Mouse (Mus musculus): Measurements from ENCODE around the gene Moxd1. TPM values are rescaled to one million over a fixed set of nuclear protein-coding genes. Genes with fewer than 3 reads are reported as not detected.
"Not testable (repeated sequence)": the region's sequence is repeated elsewhere in the genome, so short reads cannot be mapped to it uniquely, and the experiment has no call there.

The Moxd1 gene
- total and polyA plus RNA-seq, 2 experiments from 2014 or later, result 1.5 to 3.2 TPM

DNA sequence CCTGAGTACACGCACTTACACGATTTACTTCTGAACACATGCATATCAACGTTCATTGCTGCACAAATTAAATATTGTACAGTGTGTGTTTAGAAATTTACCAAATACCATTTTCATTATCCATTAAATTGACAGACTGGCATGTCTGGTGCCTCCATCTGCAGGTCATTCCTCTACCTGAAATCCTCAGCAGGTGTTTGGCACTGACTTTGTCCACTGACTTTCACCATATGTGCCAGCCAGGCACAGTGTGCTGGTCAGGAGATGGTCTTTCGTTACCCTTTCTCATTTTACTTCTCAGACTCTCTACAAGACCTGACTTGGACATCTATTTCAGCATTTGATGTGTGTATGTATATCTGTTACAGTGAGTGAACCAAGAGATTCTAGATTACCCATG lies 99.7 kb downstream of the Moxd1 start:
- Histone ChIP-seq H3K9ac (replicated peaks; ENCODE audit: low read depth, low read length) (no peak overlapping the region), H3K27ac (ENCODE audit: low read depth) (no peak overlapping the region), H3K9me3 (replicated peaks; ENCODE audit: control insufficient read depth, low read length) (no peaks in the 10 kb centered on the region), H3K27me3 (ENCODE audit: control insufficient read depth, insufficient read depth, low read length) (no peaks in the 10 kb centered on the region), H3K4me2 (ENCODE audit: low read depth, low read length) (no peak overlapping the region), H3K4me1 (ENCODE audit: control insufficient read depth, insufficient read depth) (no peaks in the 10 kb centered on the region), H3K36me3 (replicated peaks; ENCODE audit: control insufficient read depth, insufficient read depth, low read length) (no peaks in the 10 kb centered on the region), H3K4me3 (ENCODE audit: low read depth, low read length) (no peak overlapping the region)
- ATAC-seq (ENCODE audit: insufficient read depth, low read depth), result no peak
- TF ChIP-seq EP300 (IDR thresholded peaks at IDR 0.05; ENCODE audit: low read depth) (no peak), CTCF (IDR thresholded peaks at IDR 0.05; ENCODE audit: low read depth) (no peak)
- no peak for DNase-seq (ENCODE audit: low spot score)
- 89% methylated on average over 4 of the region's 4 CpGs for WGBS

DNA sequence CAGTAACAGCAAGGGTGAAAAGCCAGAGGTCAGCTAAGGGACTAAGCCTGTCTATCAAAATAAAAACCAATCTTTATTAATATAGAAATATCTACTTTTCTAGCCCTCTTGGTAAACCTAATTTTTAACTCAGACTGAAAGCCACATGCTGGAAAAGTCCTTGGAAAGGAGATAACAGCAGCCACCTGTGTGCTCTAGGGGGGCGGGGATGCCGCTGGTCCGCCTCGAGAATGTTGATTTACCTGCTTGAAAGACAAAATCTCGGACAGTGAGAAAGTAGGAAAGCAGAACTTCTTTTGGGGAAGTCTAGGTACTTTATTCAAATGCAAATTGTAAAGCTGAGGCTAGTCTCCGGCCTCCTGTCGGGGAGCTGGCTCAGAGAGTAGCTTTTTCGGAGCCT lies 103.9 kb downstream of the Moxd1 start:
- WGBS, result 63% methylated on average over 8 of the region's 8 CpGs
- not testable (repeated sequence) for H3K4me3 ChIP-seq (ENCODE audit: low read depth, low read length); H3K36me3 ChIP-seq (replicated peaks; ENCODE audit: control insufficient read depth, insufficient read depth, low read length); H3K27me3 ChIP-seq (ENCODE audit: control insufficient read depth, insufficient read depth, low read length); DNase-seq (ENCODE audit: low spot score); H3K9me3 ChIP-seq (replicated peaks; ENCODE audit: control insufficient read depth, low read length); ATAC-seq (ENCODE audit: insufficient read depth, low read depth); H3K4me1 ChIP-seq (ENCODE audit: control insufficient read depth, insufficient read depth); H3K27ac ChIP-seq (ENCODE audit: low read depth); H3K4me2 ChIP-seq (ENCODE audit: low read depth, low read length); H3K9ac ChIP-seq (replicated peaks; ENCODE audit: low read depth, low read length)

DNA sequence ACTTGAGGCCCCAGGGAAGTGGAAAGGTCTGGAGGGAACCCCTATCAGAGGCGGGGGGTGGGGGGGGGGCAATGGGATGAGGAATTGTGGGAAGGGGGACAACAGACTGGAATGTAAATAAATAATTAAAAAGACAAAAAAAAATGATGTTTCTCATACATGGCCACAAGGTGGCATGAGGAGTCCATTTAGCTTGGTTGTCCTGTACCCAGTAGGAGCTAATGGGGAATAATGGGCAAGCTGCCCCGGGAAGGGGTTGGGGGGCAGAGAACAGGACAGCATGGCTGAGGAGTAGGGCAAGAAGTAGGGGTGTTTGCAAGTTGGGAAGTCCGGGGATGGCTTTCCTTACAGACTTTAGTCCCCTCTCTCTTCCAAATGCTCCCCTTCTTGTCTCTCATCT lies 109.5 kb downstream of the Moxd1 start:
- H3K4me3 ChIP-seq (ENCODE audit: low read depth, low read length), result no peak overlapping the region
- H3K27me3 ChIP-seq (ENCODE audit: control insufficient read depth, insufficient read depth, low read length), result no peaks in the 10 kb centered on the region
- no peak overlapping the region for H3K4me2 ChIP-seq (ENCODE audit: low read depth, low read length)
- 53% methylated on average over 3 of the region's 3 CpGs for WGBS
- no peak overlapping the region for H3K9ac ChIP-seq (replicated peaks; ENCODE audit: low read depth, low read length)
- ATAC-seq (ENCODE audit: insufficient read depth, low read depth) (no peak), DNase-seq (ENCODE audit: low spot score) (no peak)
- H3K4me1 ChIP-seq (ENCODE audit: control insufficient read depth, insufficient read depth), result no peaks in the 10 kb centered on the region
- TF ChIP-seq CTCF (IDR thresholded peaks at IDR 0.05; ENCODE audit: low read depth) (peak; percentile 23; the same call in 1 of the 2 replicates), EP300 (IDR thresholded peaks at IDR 0.05; ENCODE audit: low read depth) (no peak)
- no peak overlapping the region for H3K27ac ChIP-seq (ENCODE audit: low read depth)
- H3K36me3 ChIP-seq (replicated peaks; ENCODE audit: control insufficient read depth, insufficient read depth, low read length), result no peaks in the 10 kb centered on the region
- H3K9me3 ChIP-seq (replicated peaks; ENCODE audit: control insufficient read depth, low read length), result no peaks in the 10 kb centered on the region

DNA sequence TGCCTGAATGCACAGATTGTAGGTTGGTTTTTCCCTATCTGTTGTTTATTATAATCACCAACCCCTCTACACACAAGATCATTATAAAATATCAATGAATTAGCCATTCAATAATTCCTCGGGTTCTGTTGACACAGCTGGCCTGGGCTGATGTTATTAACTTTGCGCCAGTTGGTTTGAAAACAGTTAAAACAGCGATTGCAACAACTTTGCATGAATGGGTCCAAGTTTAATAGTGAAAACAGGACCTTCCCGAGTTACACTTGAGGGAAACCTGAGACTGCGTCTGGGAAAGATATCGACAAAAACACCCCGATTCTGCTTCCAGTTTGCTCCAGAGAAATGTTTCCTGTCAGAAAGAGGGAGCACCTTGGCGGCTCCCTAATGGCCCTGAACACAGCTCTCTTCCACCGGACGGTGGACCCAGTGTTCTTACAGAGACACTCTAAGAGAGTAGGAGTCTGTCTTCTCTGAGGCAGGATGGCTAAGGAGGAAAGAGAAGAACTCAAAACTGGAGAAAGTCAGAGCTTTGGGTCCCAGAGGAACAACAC lies 116.4 kb downstream of the Moxd1 start:
- H3K4me1 ChIP-seq (ENCODE audit: control insufficient read depth, insufficient read depth), result no peaks in the 10 kb centered on the region
- no peak overlapping the region for H3K4me2 ChIP-seq (ENCODE audit: low read depth, low read length)
- ATAC-seq (ENCODE audit: insufficient read depth, low read depth), result no peak
- H3K4me3 ChIP-seq (ENCODE audit: low read depth, low read length), result no peak overlapping the region
- no peak overlapping the region for H3K9ac ChIP-seq (replicated peaks; ENCODE audit: low read depth, low read length)
- TF ChIP-seq CTCF (IDR thresholded peaks at IDR 0.05; ENCODE audit: low read depth) (no peak), EP300 (IDR thresholded peaks at IDR 0.05; ENCODE audit: low read depth) (no peak)
- H3K27me3 ChIP-seq (ENCODE audit: control insufficient read depth, insufficient read depth, low read length), result no peaks in the 10 kb centered on the region
- H3K36me3 ChIP-seq (replicated peaks; ENCODE audit: control insufficient read depth, insufficient read depth, low read length), result no peaks in the 10 kb centered on the region
- no peaks in the 10 kb centered on the region for H3K9me3 ChIP-seq (replicated peaks; ENCODE audit: control insufficient read depth, low read length)
- no peak for DNase-seq (ENCODE audit: low spot score)
- WGBS, result 84% methylated on average over 10 of the region's 10 CpGs
- no peak overlapping the region for H3K27ac ChIP-seq (ENCODE audit: low read depth)

DNA sequence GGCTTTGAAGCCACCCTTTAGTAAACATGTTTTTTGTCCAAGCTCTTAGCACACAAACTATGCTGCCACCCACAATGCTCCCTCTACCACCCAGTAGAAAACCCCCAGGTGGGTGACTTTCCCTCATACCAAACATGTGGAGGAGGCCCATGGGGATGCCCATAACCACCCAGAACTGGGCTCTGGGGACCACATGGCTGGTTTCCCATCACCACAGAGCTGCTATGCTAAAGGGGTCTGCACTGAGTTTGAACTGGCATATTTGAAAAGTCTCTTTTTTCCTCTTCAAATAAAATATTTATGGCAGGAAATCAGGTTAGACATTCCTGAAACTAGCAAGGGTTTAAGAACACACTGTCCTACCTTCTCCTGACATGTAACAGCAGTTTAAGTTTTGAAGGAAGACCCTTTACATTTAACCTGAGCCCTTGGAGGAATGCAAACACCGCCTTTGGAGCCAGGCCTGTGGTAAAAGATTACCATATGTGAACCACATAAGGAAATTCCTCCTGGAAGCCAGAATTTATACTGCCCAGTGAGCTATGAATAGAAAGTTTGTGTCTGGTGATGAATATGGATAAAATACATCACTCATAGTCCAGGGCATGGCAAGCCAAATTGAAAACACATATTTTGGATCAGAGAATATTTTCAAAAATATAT lies 117.4 kb downstream of the Moxd1 start:
- H3K27ac ChIP-seq (ENCODE audit: low read depth), result no peak overlapping the region
- WGBS, result 63% methylated on average over 1 of the region's 1 CpGs
- TF ChIP-seq CTCF (IDR thresholded peaks at IDR 0.05; ENCODE audit: low read depth) (no peak), EP300 (IDR thresholded peaks at IDR 0.05; ENCODE audit: low read depth) (no peak)
- no peaks in the 10 kb centered on the region for H3K9me3 ChIP-seq (replicated peaks; ENCODE audit: control insufficient read depth, low read length)
- no peak for DNase-seq (ENCODE audit: low spot score)
- no peak for ATAC-seq (ENCODE audit: insufficient read depth, low read depth)
- no peak overlapping the region for H3K4me2 ChIP-seq (ENCODE audit: low read depth, low read length)
- no peaks in the 10 kb centered on the region for H3K27me3 ChIP-seq (ENCODE audit: control insufficient read depth, insufficient read depth, low read length)
- no peak overlapping the region for H3K9ac ChIP-seq (replicated peaks; ENCODE audit: low read depth, low read length)
- no peaks in the 10 kb centered on the region for H3K36me3 ChIP-seq (replicated peaks; ENCODE audit: control insufficient read depth, insufficient read depth, low read length)
- no peaks in the 10 kb centered on the region for H3K4me1 ChIP-seq (ENCODE audit: control insufficient read depth, insufficient read depth)
- no peak overlapping the region for H3K4me3 ChIP-seq (ENCODE audit: low read depth, low read length)

DNA sequence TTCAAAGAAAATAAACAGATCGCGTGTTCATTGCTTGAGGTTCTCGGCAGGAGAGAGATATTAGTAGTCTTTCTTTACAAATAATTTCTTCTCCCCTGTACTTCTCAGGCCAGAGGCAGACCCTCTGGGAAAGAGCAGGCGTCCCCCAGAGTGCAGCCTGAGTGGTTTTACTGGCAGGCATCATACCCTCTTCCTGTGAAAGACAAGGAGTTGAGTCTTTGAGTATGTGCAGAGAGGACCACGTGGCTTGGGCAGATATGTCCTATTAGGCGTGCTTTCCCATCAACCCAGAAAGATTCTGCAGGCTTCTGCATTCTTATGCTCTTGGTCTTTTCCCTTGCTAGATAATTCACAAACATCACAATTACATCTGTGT lies 117.9 kb downstream of the Moxd1 start:
- 63% methylated on average over 6 of the region's 6 CpGs for WGBS
- H3K27me3 ChIP-seq (ENCODE audit: control insufficient read depth, insufficient read depth, low read length), result no peaks in the 10 kb centered on the region
- TF ChIP-seq CTCF (IDR thresholded peaks at IDR 0.05; ENCODE audit: low read depth), result no peak
- no peak for TF ChIP-seq EP300 (IDR thresholded peaks at IDR 0.05; ENCODE audit: low read depth)
- no peak overlapping the region for H3K4me3 ChIP-seq (ENCODE audit: low read depth, low read length)
- H3K4me2 ChIP-seq (ENCODE audit: low read depth, low read length), result no peak overlapping the region
- H3K27ac ChIP-seq (ENCODE audit: low read depth), result no peak overlapping the region
- no peak overlapping the region for H3K9ac ChIP-seq (replicated peaks; ENCODE audit: low read depth, low read length)
- no peaks in the 10 kb centered on the region for H3K4me1 ChIP-seq (ENCODE audit: control insufficient read depth, insufficient read depth)
- H3K9me3 ChIP-seq (replicated peaks; ENCODE audit: control insufficient read depth, low read length), result no peaks in the 10 kb centered on the region
- ATAC-seq (ENCODE audit: insufficient read depth, low read depth) (no peak), DNase-seq (ENCODE audit: low spot score) (no peak)
- H3K36me3 ChIP-seq (replicated peaks; ENCODE audit: control insufficient read depth, insufficient read depth, low read length), result no peaks in the 10 kb centered on the region

Data from heart, postnatal 0 days (tissue).